Mouse (Mus musculus) E14TG2a.4 (cell line): ENCODE results near the gene Map4k4.

ENCODE experiments used
- H3K27me3 ChIP-seq: 2 replicates; pipeline ENCODE4 v1.6.1; 2014; ENCODE audit warnings: low read length, control low read depth; ENCODE audit not compliant: insufficient read depth
- H3K36me3 ChIP-seq: 2 replicates; pipeline ENCODE4 v1.6.1; 2014; ENCODE audit warnings: low read length, control low read depth; ENCODE audit not compliant: insufficient read depth
- H3K4me1 ChIP-seq: replicated peaks from 2 replicates; pipeline ENCODE4 v1.6.1; 2014; ENCODE audit warnings: low read depth, low read length, control low read depth
- H3K4me3 ChIP-seq: replicated peaks from 2 replicates; pipeline ENCODE4 v1.5.1; 2014; ENCODE audit warnings: mild to moderate bottlenecking, low read length
- H3K9me3 ChIP-seq: 2 replicates; pipeline ENCODE4 v1.6.1; 2014; ENCODE audit warnings: low read length, control low read depth
- CTCF ChIP-seq: conservative IDR thresholded peaks from 2 replicates; pipeline ENCODE4 v1.5.1; 2014; ENCODE audit warnings: low read length
- NANOG ChIP-seq: IDR thresholded peaks from 2 replicates; pipeline ENCODE4 v1.6.1; 2014; ENCODE audit warnings: borderline replicate concordance, low read length, mixed read lengths
- POU5F1 ChIP-seq: IDR thresholded peaks from 2 replicates; pipeline ENCODE4 v1.6.1; 2014; ENCODE audit warnings: low read length, borderline replicate concordance

Map4k4 gene

GRCm38 (mm10) chr1:39904720-39905119, 4.0 kb downstream of the Map4k4 start:
- peaks cover 44% of the 10 kb centered on the region for H3K36me3 ChIP-seq
- peaks cover 81% of the 10 kb centered on the region for H3K4me1 ChIP-seq
- no peak overlapping the region for H3K4me3 ChIP-seq
- TF ChIP-seq CTCF: no peak
- TF ChIP-seq POU5F1: no peak
- H3K27me3 ChIP-seq: no peaks in the 10 kb centered on the region
- H3K9me3 ChIP-seq: no peaks in the 10 kb centered on the region

DNA sequence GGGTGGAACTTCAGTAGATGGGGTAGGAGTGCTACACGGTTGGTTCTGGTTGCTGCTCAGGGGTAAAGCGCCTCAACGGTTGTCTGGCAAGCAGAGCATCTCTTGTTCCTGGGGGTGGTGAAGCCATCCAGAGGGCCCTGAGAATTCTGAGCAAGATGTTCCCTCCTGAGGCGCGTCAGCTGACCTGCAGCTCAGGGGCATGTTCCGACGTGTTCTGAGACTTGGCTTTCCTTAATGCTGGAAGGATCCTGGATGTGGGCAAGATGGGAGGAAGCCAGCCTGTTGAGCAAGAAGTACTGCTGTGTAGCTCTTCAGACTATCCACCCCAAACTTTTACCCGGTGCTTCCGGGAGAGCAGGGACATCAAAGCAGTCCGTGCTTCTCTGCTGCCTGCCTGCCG, 6.2 kb downstream of the Map4k4 start:
- peaks cover 65% of the 10 kb centered on the region for H3K36me3 ChIP-seq
- TF ChIP-seq POU5F1: no peak
- TF ChIP-seq CTCF: no peak
- TF ChIP-seq NANOG: no peak
- H3K27me3 ChIP-seq: no peaks in the 10 kb centered on the region
- peak overlapping the region; percentile 63 for H3K4me3 ChIP-seq
- H3K9me3 ChIP-seq: no peaks in the 10 kb centered on the region
- peaks cover 90% of the 10 kb centered on the region for H3K4me1 ChIP-seq

- H3K36me3 ChIP-seq: peaks cover 80% of the 10 kb centered on the region
- H3K27me3 ChIP-seq: no peaks in the 10 kb centered on the region
- peaks cover 91% of the 10 kb centered on the region for H3K4me1 ChIP-seq
- TF ChIP-seq POU5F1: no peak
- no peak for TF ChIP-seq NANOG
- no peak for TF ChIP-seq CTCF
- no peaks in the 10 kb centered on the region for H3K9me3 ChIP-seq
- H3K4me3 ChIP-seq: no peak overlapping the region
These were observed 8.3 kb downstream of the Map4k4 start for GRCm38 (mm10) chr1:39908976-39909375.

DNA sequence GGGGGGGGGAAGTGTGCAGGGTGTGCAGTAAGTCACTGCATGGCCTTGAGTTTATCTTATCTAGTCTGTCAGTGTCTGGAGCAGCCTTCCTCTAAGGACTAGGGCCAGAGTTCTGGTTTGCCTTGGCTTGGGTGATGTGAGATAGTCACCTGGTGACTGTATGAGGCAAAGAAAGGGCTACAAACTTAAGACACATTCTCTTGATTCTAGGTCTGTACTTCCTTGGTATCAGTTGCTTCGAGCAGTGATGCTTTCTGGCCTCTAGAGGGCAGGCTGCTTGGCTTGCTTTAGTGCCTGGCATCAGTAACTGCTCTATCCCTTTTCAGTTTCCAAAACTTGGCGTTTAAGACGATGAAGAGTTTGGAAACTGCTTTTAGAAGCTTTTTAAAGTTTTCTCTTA, 10.7 kb downstream of the Map4k4 start:
- peaks cover 9% of the 10 kb centered on the region for H3K9me3 ChIP-seq
- no peak overlapping the region for H3K4me3 ChIP-seq
- H3K27me3 ChIP-seq: no peaks in the 10 kb centered on the region
- H3K4me1 ChIP-seq: peaks cover 78% of the 10 kb centered on the region
- TF ChIP-seq POU5F1: no peak
- peak; percentile 83 for TF ChIP-seq CTCF
- peaks cover 80% of the 10 kb centered on the region for H3K36me3 ChIP-seq

DNA sequence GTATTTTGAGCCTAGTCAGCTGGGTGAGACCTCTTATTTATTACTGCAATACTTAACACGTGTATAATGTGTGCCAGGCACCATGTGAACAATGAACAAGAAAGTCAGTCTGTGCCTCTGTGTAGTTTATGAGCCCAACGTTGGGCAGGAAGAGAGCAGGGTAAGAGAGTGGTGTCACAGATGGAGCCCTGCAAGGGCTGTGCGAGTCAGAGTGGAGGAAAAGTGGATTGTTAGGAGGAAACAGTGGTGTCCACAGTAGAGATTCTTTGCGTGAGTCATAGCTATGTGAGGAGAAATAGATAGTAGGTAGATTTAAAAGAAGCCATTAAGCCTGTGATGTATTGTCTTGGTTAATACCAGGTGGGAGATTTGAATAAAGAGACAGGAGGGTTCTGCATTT, 12.5 kb downstream of the Map4k4 start:
- Histone ChIP-seq H3K4me1 (peaks cover 73% of the 10 kb centered on the region), H3K27me3 (no peaks in the 10 kb centered on the region), H3K9me3 (peaks cover 9% of the 10 kb centered on the region), H3K36me3 (peaks cover 67% of the 10 kb centered on the region), H3K4me3 (no peak overlapping the region)
- TF ChIP-seq NANOG: no peak
- no peak for TF ChIP-seq POU5F1
- no peak for TF ChIP-seq CTCF

DNA sequence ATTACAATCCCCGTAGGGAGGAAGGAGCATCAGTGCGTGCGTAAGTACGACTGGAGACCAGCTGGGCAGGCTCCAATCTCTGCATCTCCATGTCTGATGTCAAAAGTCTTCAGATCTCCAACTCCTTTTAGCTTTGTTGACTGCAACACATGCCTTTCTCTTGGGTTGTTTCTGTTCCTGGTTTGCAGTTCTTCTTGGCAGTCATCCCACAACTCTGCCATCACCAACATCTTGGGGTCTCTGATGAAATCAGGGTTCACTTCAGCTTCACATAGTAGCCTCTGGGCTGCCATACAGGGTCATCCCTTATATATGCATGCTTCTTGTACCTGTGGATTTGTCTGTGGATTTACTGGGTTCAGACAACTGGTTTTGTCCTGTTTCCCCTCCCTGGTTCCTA, 15.4 kb downstream of the Map4k4 start:
- Histone ChIP-seq H3K36me3 (peaks cover 49% of the 10 kb centered on the region), H3K4me3 (no peak overlapping the region), H3K9me3 (peaks cover 9% of the 10 kb centered on the region)

GRCm38 (mm10) chr1:39917855-39918516, 17.3 kb downstream of the Map4k4 start:
- H3K36me3 ChIP-seq: peaks cover 32% of the 10 kb centered on the region
- H3K4me1 ChIP-seq: peaks cover 68% of the 10 kb centered on the region
- no peaks in the 10 kb centered on the region for H3K27me3 ChIP-seq
- H3K9me3 ChIP-seq: peaks cover 9% of the 10 kb centered on the region
- peak overlapping the region; percentile 35 for H3K4me3 ChIP-seq
- TF ChIP-seq POU5F1: no peak
- no peak for TF ChIP-seq NANOG
- no peak for TF ChIP-seq CTCF

More for the DNA sequence above, 15.4 kb downstream of the Map4k4 start:
- Histone ChIP-seq H3K4me1 (peaks cover 65% of the 10 kb centered on the region), H3K27me3 (no peaks in the 10 kb centered on the region)
- TF ChIP-seq NANOG: no peak
- no peak for TF ChIP-seq CTCF
- TF ChIP-seq POU5F1: no peak

GRCm38 (mm10) chr1:39918517-39919115, 17.9 kb downstream of the Map4k4 start:
- H3K4me3 ChIP-seq: no peak overlapping the region
- H3K9me3 ChIP-seq: peaks cover 9% of the 10 kb centered on the region
- TF ChIP-seq CTCF (no peak), POU5F1 (no peak)
- peaks cover 27% of the 10 kb centered on the region for H3K36me3 ChIP-seq
- no peaks in the 10 kb centered on the region for H3K27me3 ChIP-seq
- H3K4me1 ChIP-seq: peaks cover 68% of the 10 kb centered on the region

- no peak for TF ChIP-seq NANOG
- TF ChIP-seq CTCF: no peak
- no peak for TF ChIP-seq POU5F1
- Histone ChIP-seq H3K9me3 (peaks cover 2% of the 10 kb centered on the region; the same call in 1 of the 2 replicates), H3K4me1 (peaks cover 80% of the 10 kb centered on the region), H3K27me3 (no peaks in the 10 kb centered on the region), H3K4me3 (no peak overlapping the region), H3K36me3 (peaks cover 25% of the 10 kb centered on the region)
These were observed 19.9 kb downstream of the Map4k4 start for GRCm38 (mm10) chr1:39920616-39921015.
